Mouse (Mus musculus) spleen, adult 2 months (tissue): ENCODE measurements around the gene Fgd5.

Experiments used
- CTCF ChIP-seq: fragments of 200-500 bp; IDR thresholded peaks from 2 replicates; pipeline ENCODE4 v1.5.1; 2011; ENCODE audit warnings: mild to moderate bottlenecking, inconsistent platforms; ENCODE audit not compliant: insufficient read depth, insufficient read length, insufficient replicate concordance; ENCODE audit errors: extremely low read depth
- POLR2A ChIP-seq: fragments of 200-500 bp; IDR thresholded peaks from 2 replicates; pipeline ENCODE4 v1.6.1; 2011; ENCODE audit warnings: low read depth, low read length, inconsistent platforms

DNA sequence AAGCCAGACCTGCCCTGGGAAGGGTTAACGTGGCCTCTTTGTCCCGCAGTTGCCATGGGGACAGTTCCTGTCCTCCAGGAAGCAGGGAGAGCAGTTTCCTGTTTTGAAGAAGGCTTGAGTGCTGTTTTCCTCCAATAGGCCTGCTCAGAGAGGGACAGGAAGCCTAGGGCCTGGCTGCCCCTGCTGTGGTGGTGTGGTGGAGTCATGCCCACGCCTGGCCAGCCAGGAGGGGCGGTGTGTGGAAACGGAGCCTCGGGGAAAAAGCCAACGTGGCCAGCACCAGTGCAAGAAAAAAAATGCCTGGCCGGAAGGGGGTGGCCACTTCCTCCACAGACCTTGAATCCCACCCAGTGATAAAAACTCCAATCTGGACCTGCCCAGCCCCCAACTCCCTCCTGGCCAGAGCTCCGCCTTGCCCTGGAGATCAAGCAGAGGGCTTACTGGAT is 6.5 kb upstream of the Fgd5 start:
- TF ChIP-seq CTCF (no peak), POLR2A (no peak)
